Mouse (Mus musculus): Measurements from ENCODE around the gene Eng.

Gene Eng

DNA sequence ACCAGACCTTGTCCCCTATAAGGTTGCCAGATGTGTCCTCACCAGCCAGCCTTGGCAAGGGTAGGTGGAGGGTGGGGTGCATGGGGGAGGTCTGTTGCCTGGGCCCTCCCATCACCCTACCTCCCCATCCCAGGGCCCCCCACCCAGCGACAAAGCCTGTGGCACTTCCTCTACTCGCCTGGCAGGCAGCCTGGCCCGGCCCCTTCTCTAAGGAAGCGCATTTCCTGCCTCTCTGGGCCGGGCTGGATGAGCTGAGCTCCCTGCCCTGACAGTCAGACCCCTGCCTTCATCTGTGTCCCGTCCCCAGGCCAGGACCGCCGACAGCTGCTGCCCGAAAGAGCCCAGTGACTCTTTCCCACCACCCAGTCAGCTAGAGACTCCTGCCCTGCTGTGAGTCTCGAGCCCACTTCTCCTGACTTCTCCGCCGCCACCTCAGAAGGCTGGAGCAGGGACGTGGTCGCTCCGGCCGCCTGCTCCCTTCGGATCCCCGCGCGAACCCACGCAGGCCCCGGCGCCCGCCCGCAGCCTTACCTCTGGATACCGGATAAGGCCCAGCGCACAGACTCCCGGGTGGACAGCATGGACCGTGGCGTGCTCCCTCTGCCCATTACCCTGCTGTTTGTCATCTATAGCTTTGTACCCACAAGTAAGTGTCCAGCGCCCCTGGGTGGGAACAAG, at the start of gene Eng:
Eng (plus strand) TSS at position 217 of the 678 bp plus-strand sequence.
- DNase-seq (ENCODE audit: low spot score in 2 of 2), result no peak

DNA sequence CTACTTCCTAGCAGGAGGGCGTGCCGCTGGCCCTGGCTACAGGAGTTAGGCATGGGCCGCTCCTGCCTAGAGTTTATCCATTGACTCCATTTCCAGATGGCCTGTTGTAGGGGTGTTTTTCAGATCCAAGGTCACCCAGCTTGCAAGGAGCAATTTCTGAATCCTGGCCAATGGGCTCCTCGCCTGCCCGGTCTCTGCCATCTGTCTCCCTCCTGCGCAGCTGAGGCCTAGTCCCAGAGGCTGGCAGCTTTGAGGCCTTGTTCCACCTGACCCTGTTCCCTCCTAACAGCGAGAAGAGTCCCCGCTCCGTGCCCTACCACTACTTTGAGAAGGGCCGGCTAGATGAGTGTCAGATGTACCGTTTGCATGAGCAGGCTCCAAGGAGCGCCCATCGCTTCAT, 49.7 kb upstream of the Eng start:
- no peak for DNase-seq (ENCODE audit: low spot score in 2 of 2)

DNA sequence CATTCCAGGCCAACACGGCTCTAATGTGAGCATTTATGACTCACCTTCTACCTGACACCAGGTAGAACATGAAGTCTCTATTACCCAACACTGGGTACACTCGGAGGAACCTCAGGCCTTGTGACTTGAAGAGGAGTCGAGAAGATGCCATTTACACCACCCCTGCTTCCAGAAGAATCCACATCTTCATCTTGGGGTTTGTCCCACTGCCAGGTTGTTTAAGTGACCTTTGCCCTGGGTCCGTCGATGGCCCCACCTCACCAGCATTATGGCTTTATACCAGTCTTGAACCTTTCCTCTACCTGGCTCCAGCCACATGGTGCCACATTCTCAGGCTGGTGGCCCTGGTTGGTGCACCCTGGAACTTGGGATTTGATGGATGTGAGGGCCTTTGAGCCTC, 49.1 kb upstream of the Eng start:
- no peak for DNase-seq (ENCODE audit: low spot score in 2 of 2)

DNA sequence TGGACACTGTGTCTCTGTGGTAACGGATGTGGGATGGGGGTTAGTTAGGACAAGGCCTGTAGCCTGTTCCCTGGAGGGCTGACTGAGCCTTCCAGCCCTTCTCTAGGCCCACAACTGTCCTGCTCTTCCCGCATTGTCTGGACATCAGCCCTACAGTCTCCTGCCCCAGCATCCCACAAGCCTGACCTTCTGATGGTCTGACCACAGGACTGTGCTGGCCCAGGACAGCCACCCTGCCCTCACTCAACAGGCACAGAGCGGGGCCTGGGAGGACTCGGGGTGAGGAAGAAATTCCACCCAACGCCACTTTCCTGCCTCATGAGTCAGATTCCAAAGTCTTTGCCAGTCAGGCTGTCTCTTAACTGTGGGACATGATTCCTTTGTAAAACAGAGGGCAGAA, 48.7 kb upstream of the Eng start:
- no peak for DNase-seq (ENCODE audit: low spot score in 2 of 2)

DNA sequence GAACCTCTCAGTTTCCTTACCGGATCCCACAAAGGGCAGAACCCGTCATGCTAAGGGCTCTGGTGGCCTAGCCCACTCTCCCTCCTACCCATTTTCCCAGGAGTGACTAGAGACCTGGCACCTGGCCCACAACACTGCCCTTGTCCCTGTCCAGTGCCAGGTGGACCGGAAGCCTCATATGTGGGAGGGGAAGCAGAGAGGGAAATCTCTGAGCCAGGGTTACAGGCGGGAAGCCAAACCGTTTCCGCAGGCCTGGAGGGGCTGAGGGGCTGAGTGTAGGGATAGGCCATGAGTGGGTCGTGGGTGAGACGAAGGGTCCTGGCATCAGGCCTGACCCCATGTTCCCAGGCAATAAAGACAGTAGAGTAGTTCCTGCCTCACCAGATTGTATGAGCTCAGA, 47.9 kb upstream of the Eng start:
- DNase-seq (ENCODE audit: low spot score in 2 of 2), result no peak

DNA sequence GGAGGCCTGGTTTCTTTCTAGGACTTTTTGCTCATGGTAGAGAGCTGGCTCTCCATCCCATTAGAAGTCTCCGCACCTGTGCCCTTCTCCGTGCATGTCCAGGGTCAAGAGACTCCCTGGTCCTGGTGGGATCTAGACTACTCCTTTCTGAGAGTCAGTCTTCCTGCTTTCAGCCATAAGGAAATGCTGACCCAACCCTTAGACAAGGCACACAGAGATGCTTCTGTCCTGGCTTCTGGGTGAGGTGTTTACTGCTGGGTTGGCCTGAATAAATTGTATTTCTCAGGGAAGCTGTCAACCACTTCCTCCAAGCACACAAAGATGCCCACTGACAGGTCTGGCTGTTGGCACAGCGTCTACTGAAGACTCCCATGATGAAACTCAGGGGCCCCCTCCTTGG, 47.0 kb upstream of the Eng start, which contains the start of gene St6galnac6:
St6galnac6 (plus strand) TSS at position 301 of the 400 bp plus-strand sequence.
- no peak for DNase-seq (ENCODE audit: low spot score in 2 of 2)

DNA sequence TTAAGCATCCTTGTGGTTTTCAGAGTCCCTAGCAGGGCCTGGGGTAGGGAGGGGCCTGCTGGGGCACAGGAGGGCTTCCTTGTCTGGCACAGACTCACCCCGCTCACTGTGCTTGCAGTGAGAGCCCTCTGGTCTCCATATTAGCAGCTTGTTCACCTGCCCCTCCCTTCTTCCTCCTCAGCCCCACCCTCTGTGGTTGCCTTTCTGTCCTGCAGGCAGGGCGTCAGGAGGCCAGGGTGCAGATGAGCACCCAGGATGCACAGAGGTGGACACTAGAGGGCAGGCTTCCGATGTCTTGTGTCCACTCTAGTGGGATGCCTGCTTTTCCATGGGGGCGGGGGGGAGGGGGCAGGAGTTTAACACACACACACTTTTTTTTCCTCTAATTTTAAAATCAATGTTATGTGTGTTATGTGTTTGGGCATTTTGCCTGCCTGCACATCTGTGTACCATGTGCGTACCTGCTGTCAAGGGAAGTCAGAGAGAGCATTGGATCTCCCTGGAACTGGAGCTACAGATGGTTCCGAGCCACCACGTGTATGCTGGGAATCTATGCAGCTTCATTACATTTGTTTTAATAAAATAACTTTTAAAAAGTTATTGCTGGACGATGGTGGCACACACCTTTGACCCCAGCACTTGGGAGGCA, 44.9 kb upstream of the Eng start:
- no peak for DNase-seq (ENCODE audit: low spot score in 2 of 2)

DNA sequence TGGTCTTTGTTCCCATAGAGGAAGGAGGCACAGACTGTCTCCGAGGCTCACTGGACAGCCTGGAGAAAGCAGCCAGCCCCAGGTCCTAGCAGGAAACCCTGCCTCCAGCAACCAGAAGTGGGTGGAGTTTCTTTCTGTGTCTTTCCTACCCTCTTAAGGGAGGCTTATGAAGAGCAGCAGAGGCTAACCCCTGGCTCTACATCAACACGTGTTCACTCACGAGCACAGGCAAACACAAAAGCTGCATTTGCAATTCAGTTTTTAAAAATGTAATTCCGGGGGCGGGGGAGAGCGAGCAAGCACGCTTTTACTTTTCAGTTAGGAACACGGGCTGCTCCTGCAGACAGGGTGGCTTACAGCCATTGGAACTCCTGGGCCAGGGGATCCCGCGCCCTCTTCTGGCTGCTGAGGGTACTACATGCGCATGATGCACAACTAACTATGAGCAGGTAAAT, 43.8 kb upstream of the Eng start:
- peak; percentile 81 to 89 for DNase-seq (ENCODE audit: low spot score in 2 of 2)

DNA sequence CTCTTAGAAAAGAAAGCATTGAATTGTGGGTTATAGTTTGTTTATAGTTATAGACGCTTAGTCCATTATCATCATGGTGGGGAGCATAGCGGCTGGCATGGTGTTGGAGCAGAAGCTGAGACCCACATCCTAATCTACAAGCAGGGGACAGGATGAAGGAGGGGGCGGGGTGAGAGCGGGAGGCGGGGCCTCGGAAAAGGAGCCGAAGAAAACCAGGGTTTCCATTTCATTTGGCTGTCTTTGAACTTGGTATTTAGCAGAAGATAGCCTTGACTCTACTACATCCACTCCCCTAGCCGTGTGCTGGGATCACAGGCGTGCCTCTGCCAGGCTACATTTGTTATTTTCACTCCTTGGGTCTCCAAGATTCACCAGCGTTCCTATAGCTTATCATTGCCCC, 41.8 kb upstream of the Eng start:
- DNase-seq (ENCODE audit: low spot score in 2 of 2), result no peak

DNA sequence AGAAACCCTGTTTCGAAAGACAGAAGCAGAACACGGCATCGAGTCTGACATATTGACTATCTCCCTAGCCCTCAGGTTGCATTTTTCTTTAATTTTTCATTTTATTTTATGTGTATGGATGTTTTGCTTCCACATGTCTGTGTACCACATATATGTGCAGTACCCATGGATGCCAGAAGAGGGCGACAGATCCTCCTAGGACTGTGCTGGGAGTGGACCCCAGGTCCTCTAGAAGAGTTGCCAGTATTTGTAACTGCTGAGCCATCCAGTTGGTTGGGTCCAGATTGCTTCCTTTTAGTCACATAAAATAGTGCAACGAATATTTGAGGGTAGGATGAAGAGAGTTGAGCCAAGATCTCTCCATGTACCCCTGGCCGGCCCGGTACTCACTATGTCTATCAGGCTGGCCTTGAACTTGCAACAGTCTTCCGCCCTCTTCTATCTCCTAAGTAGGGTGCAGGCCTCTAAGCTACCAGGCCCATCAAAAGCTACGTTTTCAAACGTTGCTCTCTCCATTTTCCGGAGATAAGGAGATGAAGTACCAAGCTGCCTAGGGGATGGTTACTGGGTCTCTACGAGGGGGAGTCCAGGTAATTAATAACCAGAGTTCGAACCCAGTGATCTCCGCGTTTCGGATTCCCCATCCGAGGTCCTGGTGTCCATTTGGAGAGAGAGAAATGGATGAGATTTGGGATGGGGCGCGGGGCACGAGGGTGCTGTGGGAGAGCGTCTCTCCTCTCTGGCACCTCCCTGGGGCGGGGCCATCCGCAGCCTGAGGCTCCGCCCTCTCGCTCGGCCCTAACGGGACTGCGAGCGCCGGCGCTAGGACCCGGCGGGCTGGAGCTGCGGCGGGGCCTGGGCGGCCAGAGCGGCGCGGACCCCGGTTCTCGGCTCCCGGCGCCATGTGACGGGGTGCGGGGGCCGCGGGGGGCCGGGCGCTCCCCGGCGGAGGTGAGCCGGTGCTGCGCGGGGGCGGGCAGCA, 39.9 kb upstream of the Eng start:
- peak; percentile 66 to 81 for DNase-seq (ENCODE audit: low spot score in 2 of 2)

DNA sequence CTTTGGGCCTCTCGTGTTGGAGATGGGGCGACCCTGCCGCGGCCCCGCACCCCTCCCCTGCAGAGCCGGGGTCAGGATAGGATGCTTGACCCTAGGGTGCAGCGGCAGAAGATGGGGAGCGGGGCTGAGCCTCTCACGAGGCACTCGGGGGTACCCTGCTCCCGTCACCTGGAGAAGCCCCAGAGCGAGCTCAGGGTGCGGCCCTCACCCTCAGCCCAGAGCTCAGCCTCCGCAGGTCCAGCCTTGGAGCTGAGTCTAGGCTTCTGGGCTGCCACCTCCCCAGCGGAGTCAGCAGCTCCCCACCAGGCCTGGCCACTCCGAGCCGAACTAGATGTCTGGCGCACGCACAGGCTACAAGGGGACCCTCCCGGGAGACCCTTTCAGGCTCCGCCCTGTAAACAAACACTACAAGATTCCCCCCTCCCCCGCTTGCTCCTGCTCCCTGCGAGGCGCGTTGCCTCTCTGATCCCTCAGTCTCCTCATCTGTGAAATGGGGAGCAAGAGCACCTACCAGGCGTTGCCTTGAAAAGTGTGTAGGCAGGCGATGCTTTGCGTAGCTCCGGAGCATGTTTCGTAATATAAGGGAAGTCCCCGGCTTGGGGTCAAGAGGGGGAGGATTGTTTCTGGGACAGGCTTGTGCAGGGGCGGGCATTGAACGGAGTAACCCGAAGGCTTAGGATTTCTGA, 39.0 kb upstream of the Eng start:
- peak in 1 of 2 experiments; percentile 32 for DNase-seq (ENCODE audit: low spot score in 2 of 2)

DNA sequence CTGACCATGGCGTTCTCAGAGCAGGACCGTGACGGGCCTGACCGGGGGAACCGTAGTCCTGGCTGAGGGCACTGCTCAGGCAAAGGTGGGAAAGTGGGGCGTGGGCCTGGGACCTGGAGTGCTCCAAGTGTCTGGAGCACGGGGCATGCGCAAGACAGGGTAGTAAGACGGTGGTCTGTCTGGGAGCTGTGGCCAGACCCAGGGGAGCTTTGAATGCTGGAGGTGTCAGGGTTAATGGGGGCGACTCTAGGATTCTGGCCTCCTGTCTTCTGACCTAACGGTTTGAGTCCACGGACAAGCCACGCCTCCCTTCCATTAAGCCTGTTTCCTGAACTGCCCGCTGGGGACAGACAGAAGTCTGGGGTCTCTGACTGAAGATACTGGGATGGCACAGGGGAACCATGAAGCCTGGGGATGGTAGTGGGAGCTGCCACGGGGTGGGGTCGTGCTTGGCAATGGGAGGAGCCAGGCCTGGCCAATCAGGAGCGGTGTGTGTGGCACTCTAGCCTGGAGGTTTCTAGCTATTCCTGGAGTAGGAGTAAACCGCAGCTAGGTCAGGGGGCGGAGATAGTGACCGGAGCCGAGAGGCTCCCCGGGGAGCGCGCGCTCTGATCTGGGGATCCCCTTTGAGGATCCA, 38.1 kb upstream of the Eng start:
- DNase-seq (ENCODE audit: low spot score in 2 of 2), result no peak

DNA sequence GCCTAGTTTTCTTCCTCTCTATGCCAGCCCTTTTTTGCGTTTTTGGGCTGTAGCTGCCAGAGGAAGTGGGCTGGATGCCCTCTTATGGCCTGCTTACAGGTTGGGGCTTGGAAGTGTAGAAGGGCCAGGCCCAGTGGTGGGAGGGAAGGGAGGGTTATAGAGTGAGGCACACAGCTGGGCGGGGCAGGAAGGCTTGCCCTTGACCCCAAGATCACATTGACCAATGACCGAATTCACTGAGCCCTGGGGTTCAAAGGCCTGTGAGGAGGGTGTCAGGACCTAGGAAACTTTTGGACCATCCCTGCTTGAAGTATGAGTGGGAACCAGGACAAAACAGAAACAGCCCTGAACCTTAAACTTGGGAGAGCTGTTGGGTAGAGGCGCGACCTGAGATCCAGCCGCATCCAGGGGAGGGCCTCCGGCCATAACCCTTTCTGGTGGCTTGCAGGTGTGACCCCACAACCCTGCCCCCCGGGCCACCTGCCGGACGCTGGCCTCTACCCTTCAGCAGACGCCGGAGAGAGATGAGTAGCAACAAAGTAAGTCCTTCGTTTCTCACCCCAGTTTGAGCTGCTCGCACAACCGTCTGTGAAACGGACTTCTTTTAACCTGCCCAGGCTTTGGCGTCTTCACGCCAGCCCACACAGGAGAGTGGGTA, 37.5 kb upstream of the Eng start:
- no peak for DNase-seq (ENCODE audit: low spot score in 2 of 2)

DNA sequence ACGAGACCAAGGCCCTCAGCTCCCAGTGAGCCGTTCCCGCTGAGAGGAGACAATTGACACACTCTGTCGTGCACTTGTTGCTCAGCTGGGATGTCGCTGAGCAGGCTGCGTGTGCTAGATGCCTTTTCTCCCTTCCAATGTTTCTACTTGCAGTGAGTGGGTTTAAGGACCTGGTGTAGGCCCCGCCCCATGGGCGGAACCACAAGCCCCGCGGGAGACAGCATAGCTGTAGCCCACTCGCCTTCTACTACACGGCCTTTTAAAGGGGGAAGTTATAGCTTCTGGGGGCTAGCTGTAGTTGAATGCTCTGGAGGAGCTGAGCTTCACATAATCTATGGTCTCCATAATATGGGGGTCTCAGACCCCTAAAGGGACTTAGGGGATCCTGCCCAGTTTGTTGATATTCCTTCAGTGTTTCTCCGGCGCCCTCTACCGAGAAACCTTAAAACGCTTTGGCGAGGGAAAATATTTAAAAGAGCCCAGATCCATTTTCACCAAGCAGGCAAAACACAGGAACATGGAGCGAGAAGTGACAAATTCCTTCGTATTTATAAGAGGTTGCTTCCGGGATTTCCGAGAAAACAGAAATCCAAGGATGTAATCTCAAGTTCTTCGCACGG, 35.7 kb upstream of the Eng start:
- no peak for DNase-seq (ENCODE audit: low spot score in 2 of 2)

DNA sequence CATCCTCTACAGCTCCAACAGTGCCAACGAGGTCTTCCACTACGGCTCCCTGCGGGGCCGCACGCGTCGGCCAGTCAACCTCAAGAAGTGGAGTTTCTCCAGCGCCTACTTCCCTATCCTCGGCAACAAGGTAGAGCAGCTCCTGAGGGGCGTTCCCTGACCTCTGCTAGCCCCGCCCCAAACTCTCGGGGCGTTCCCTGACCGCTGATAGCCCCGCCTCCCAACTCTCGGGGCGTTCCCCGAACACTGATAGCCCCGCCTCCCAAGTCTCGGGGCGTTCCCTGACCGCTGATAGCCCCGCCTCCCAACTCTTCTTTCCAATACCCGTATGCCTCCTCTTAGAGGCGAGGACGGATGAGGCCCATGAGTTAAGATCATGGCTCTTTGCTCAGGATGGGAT, 34.1 kb upstream of the Eng start:
- no peak for DNase-seq (ENCODE audit: low spot score in 2 of 2)

DNA sequence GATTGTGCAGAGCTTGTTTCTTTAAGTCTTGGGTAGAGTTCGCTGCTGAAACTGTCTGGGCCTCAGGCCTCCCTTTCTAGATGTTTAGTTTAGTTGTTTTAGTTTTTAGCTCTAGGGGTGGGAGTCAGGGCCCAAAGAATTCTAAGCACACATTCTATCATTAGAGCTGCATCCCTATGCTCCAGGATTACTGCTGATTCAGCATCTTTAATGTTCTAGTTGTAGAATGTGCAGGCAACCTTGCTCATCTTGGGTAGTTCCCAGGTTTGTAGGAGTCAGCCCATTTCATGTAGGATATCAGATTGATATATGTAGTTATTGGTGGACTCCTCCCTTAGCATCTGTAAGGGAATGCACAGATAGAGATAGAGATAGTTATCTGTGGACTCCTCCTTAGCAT, 29.3 kb upstream of the Eng start:
- no peak for DNase-seq (ENCODE audit: low spot score in 2 of 2)

DNA sequence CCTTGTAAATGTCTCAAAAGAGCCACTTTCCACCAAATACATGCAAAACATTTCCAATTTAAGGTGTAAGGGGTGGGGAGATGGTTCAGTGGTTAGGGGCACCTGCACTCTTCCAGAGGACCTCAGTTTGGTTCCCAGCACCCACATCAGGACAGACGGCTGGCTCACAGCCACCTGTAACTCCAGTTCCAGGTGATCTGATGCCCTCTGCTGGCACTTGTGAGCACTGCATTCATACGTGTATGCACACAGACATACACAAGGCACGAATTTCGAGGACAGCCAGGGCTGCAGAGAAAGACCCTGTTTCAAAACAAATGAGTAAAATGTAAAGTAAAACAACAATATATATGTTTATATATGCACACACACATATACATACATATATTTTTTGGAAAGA, 28.8 kb upstream of the Eng start:
- no peak for DNase-seq (ENCODE audit: low spot score in 2 of 2)

DNA sequence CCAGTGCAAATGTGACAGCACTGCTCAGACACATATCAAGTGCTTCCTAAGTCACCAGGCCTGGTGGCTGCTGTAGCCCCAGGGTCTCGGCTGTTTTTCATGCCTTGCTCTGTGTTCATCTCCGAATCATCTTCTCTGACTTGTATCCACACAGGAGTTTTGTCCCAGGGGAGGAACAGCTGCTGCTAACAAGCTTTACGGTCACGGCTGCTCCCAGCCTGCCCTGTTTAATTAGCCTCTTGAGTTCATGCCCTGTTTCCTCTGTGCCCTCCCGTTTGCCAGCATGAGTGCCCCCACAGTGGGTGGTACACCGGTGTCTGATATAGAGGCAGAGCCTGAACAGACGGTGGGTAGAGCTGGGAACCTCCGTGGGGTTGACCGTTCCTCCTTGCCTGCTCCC, 28.3 kb upstream of the Eng start:
- DNase-seq (ENCODE audit: low spot score in 2 of 2), result no peak

DNA sequence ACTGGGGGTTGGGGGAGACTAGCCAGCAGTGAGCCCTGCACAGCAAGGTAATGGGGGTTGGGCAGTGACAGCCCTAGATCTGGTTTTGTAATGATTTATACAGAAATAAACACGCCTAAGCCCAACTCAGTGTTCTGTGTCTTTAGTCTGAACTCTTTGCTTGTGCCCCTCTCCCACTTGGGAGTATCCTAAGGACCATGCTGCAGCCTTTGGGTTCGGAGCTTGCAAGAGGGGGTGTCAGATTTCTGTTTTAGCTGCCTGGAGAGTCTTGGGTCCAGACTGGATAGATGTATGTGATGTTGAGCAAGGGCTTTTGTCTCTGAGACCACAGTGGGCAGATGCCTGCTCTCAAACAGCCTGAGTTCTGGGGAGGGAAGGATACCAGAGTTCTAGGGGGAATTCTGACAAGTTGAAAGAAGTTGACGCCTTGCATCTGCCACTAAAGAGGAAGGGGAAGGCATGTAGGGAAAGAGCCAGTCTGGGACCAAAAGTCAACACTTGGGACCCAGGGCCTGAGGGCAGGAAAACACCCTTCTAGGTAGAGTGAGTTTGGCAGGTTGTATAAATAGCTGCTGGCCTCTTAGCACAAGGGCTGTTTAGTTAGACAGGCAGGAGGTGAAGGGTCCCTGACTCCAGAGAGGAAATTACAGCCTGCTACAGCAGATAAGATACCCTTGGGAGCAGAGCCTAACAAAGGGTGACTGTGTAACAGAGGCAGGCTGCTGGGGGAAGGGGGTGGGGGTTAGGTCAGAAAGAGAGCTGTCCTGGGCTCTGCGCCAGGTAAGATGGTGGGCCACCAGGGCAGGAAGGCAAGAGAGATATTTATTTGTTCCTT, 25.5 kb upstream of the Eng start:
- DNase-seq (ENCODE audit: low spot score in 2 of 2), result no peak

DNA sequence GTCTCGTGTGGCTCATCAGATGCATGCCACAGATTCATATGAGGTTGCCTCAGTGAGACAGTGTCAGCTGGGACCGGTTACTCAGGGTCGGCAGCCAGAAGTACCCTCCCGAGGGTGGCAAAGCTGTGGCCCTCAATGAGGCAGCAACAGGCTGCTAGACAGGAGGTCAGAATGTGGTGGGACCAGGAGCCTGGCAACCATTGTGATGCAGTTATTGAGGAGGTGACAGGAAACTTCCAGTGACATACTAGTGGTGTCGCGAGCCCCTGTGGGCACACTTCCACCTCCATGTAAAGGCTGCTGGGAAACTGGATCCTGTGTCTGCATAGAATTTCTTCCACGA, 24.9 kb upstream of the Eng start, which contains the start of gene Ak1:
Ak1 (plus strand) TSS at position 242 of the 343 bp plus-strand sequence.
- DNase-seq (ENCODE audit: low spot score in 2 of 2), result no peak

Data from right cerebral cortex, postnatal 36 days (tissue).